Comparison of ENCODE assay signal across 27 mouse cellular contexts in the genomic region with DNA sequence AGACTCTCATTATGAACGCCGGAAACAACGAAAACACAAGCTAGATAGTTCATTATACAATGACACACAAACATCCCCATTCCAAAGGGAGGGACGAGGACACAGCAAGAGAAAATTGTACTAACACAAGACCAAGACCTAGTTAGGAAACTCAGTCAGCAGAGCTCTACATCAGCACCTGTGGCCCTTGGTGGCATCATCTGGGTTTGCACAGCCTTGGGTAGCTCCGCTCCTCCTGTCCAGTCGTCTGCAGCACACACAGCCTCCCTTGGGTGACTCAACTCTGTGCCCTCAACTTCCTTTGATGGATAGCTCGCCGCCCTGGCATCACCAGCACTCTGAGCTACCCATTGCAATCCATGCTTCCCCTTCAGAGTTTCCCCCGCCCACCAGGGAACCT.
"Had no signal": no experiment of that assay in that cellular context is flagged by ENCODE, and none has a peak within 500 bp of the region (broad histone marks: within the 10 kb centered on the region; RNA-seq: fewer than 3 reads in every experiment).

No protein-coding gene starts in this region.

- DNase-seq: gastrocnemius, adult 2 months; gastrocnemius, postnatal 10 days; gastrocnemius, postnatal 25 days; heart, adult 2 months; heart, postnatal 4 days; kidney, adult 18-20 months; kidney, adult 8-10 months; kidney, postnatal 10 days; kidney, postnatal 25 days; kidney, postnatal 4 days; liver; liver, embryonic 13.5 days had no signal

- H3K4me2 ChIP-seq: heart, embryonic 11.5 days; heart, embryonic 13.5 days; heart, embryonic 15.5 days; hindbrain, embryonic 12.5 days; hindbrain, embryonic 14.5 days; intestine, embryonic 15.5 days; limb, embryonic 12.5 days; liver, embryonic 11.5 days; liver, embryonic 13.5 days had no signal

- H3K27ac ChIP-seq: gastrocnemius, adult 2 months; heart, adult 2 months; heart, embryonic 13.5 days; heart, embryonic 15.5 days; hindbrain, embryonic 10.5 days; hindbrain, embryonic 12.5 days; hindbrain, embryonic 14.5 days; intestine, embryonic 15.5 days; layer of hippocampus, adult 2 months; left cerebral cortex, adult 2 months; limb, embryonic 10.5 days; limb, embryonic 12.5 days; liver, embryonic 13.5 days had no signal

- H3K9ac ChIP-seq: heart, embryonic 13.5 days; heart, embryonic 15.5 days; hindbrain, embryonic 12.5 days; hindbrain, embryonic 14.5 days; intestine, embryonic 15.5 days; limb, embryonic 12.5 days; liver, embryonic 13.5 days had no signal

- H3K4me3 ChIP-seq: gastrocnemius, adult 2 months; heart, adult 2 months; heart, embryonic 13.5 days; heart, embryonic 15.5 days; hindbrain, embryonic 10.5 days; hindbrain, embryonic 12.5 days; intestine, embryonic 15.5 days; layer of hippocampus, adult 2 months; left cerebral cortex, adult 2 months; limb, embryonic 10.5 days; limb, embryonic 12.5 days; liver, embryonic 13.5 days had no signal

- H3K9me3 ChIP-seq: heart, embryonic 13.5 days; heart, embryonic 15.5 days; hindbrain, embryonic 10.5 days; hindbrain, embryonic 12.5 days; intestine, embryonic 15.5 days; limb, embryonic 10.5 days; liver, embryonic 13.5 days had no signal

- H3K27me3 ChIP-seq: heart, embryonic 13.5 days; heart, embryonic 15.5 days; hindbrain, embryonic 12.5 days; intestine, embryonic 15.5 days; limb, embryonic 12.5 days; liver, embryonic 13.5 days had no signal

- H3K36me3 ChIP-seq: heart, embryonic 13.5 days; heart, embryonic 15.5 days; hindbrain, embryonic 10.5 days; hindbrain, embryonic 12.5 days; intestine, embryonic 15.5 days; limb, embryonic 10.5 days; limb, embryonic 12.5 days; liver, embryonic 13.5 days had no signal

- H3K4me1 ChIP-seq: heart, embryonic 13.5 days; heart, embryonic 15.5 days; hindbrain, embryonic 10.5 days; hindbrain, embryonic 12.5 days; intestine, embryonic 15.5 days; limb, embryonic 12.5 days; liver, embryonic 13.5 days had no signal

- ATAC-seq: hindbrain, embryonic 16.5 days; inflammation-experienced regulatory T-cells, adult 6 months; intestine, embryonic 15.5 days; intestine, postnatal 0 days had no signal
